Mouse (Mus musculus) midbrain, postnatal 0 days (tissue): ENCODE measurements around the gene Pbx1. TPM values are rescaled to one million over a fixed set of nuclear protein-coding genes. Genes with fewer than 3 reads are reported as not detected.

ENCODE experiments used
- ATAC-seq: fragments of 200-750 bp; cut with Nextera tagmentation; 2 replicates; pipeline ENCODE4 v1.8.0; 2017; ENCODE audit warnings: moderate number of reproducible peaks, mild to moderate bottlenecking, moderate TSS enrichment, moderate library complexity; ENCODE audit not compliant: low FRiP score
- DNase-seq: peaks from one replicate; pipeline ENCODE4 v3.0.0-alpha.2; 2015; ENCODE audit warnings: low spot score
- H3K27ac ChIP-seq: fragments of 300-500 bp; sonication (generic); 2 replicates; pipeline ENCODE4 v1.5.1; 2014; ENCODE audit warnings: low read depth, mild to moderate bottlenecking, low read length, mixed read lengths
- H3K27me3 ChIP-seq: fragments of 300-500 bp; sonication (generic); 2 replicates; pipeline ENCODE4 v1.6.1; 2014; ENCODE audit warnings: low read length, control low read depth, mixed read lengths; ENCODE audit not compliant: insufficient read depth
- H3K36me3 ChIP-seq: fragments of 300-500 bp; sonication (generic); 2 replicates; pipeline ENCODE4 v1.6.1; 2014; ENCODE audit warnings: low read length, control low read depth, mixed read lengths; ENCODE audit not compliant: insufficient read depth
- H3K4me1 ChIP-seq: fragments of 300-500 bp; sonication (generic); 2 replicates; pipeline ENCODE4 v1.6.1; 2014; ENCODE audit warnings: mild to moderate bottlenecking, control low read depth, antibody characterized with exemption, low read length, mixed read lengths; ENCODE audit not compliant: insufficient read depth
- H3K4me2 ChIP-seq: fragments of 300-500 bp; sonication (generic); 2 replicates; pipeline ENCODE4 v1.6.1; 2014; ENCODE audit warnings: low read depth, mild to moderate bottlenecking, low read length, mixed read lengths; ENCODE audit not compliant: poor library complexity, severe bottlenecking
- H3K4me3 ChIP-seq: fragments of 300-500 bp; sonication (generic); 2 replicates; pipeline ENCODE4 v1.5.1; 2014; ENCODE audit warnings: low read depth, mild to moderate bottlenecking, low read length, moderate library complexity
- H3K9ac ChIP-seq: fragments of 300-500 bp; sonication (generic); replicated peaks from 2 replicates; pipeline ENCODE4 v1.6.1; 2014; ENCODE audit warnings: mild to moderate bottlenecking, low read length, moderate library complexity, mixed read lengths; ENCODE audit not compliant: poor library complexity, severe bottlenecking
- H3K9me3 ChIP-seq: fragments of 300-500 bp; sonication (generic); 2 replicates; pipeline ENCODE4 v1.6.1; 2016; ENCODE audit warnings: low read length, control low read depth
- CTCF ChIP-seq: IDR thresholded peaks from 2 replicates; pipeline ENCODE4 v1.5.1; 2016; ENCODE audit warnings: antibody characterized with exemption, mild to moderate bottlenecking
- WGBS: fragments of 180-500 bp; shearing (Covaris S2); extraction: QIAGEN DNeasy Blood & Tissue Kit; methylation state at CpG from one replicate; pipeline ENCODE4 v1.1.7; 2014; 5-methylcytosine and 5-hydroxymethylcytosine counted together
- polyA plus RNA-seq: library from polyadenylated mRNA; unstranded; fragments of >200 nt; fragmentation: Nextera tagmentation; extraction: Ambion mirVana; gene quantifications from 2 replicates; pipeline ENCODE4 v1.2.1, GENCODE M21; 2015
- total RNA-seq: library from RNA; depleted of rRNA; stranded (reverse); fragments of >200 nt; gene quantifications from 2 replicates; pipeline ENCODE4 v1.2.3, GENCODE M21; 2014

Pbx1 gene
- total and polyA plus RNA-seq, 2 experiments from 2014 or later = 57.6 to 83.4 TPM

GRCm38 (mm10) chr1:168307275-168308182, 124.5 kb downstream of the Pbx1 start:
- H3K27me3 ChIP-seq = no peaks in the 10 kb centered on the region
- no peak overlapping the region for H3K9ac ChIP-seq
- DNase-seq (no peak), ATAC-seq (no peak)
- H3K36me3 ChIP-seq = no peaks in the 10 kb centered on the region
- no peaks in the 10 kb centered on the region for H3K9me3 ChIP-seq
- 64% methylated on average over 14 of the region's 14 CpGs for WGBS
- TF ChIP-seq CTCF = no peak
- no peak overlapping the region for H3K4me3 ChIP-seq
- H3K4me2 ChIP-seq = no peak overlapping the region
- H3K4me1 ChIP-seq = peaks cover 7% of the 10 kb centered on the region; the same call in 1 of the 2 replicates
- H3K27ac ChIP-seq = no peak overlapping the region

- Histone ChIP-seq H3K36me3 (no peaks in the 10 kb centered on the region), H3K9ac (0 out of 2 replicates have a peak overlapping the region, but pooled peaks have one; percentile 33), H3K9me3 (no peaks in the 10 kb centered on the region), H3K4me3 (no peak overlapping the region), H3K27me3 (no peaks in the 10 kb centered on the region), H3K27ac (peak overlapping the region; percentile 69), H3K4me2 (no peak overlapping the region), H3K4me1 (peaks cover 11% of the 10 kb centered on the region)
- DNase-seq = no peak
- TF ChIP-seq CTCF = no peak
- ATAC-seq = no peak
- WGBS = 53% methylated on average over 6 of the region's 6 CpGs
These were observed 131.6 kb downstream of the Pbx1 start for GRCm38 (mm10) chr1:168300505-168300904.

GRCm38 (mm10) chr1:168299928-168300365, 132.1 kb downstream of the Pbx1 start:
- H3K36me3 ChIP-seq = no peaks in the 10 kb centered on the region
- H3K4me3 ChIP-seq = no peak overlapping the region
- H3K9me3 ChIP-seq = no peaks in the 10 kb centered on the region
- no peaks in the 10 kb centered on the region for H3K27me3 ChIP-seq
- 0 out of 2 replicates have a peak overlapping the region, but pooled peaks have one; percentile 9 for H3K4me2 ChIP-seq
- ATAC-seq (peak; percentile 66), DNase-seq (no peak)
- H3K27ac ChIP-seq = peak overlapping the region; percentile 69
- 0 out of 2 replicates have a peak overlapping the region, but pooled peaks have one; percentile 29 for H3K9ac ChIP-seq
- TF ChIP-seq CTCF = no peak
- WGBS = 39% methylated on average over 12 of the region's 12 CpGs
- H3K4me1 ChIP-seq = peaks cover 11% of the 10 kb centered on the region

DNA sequence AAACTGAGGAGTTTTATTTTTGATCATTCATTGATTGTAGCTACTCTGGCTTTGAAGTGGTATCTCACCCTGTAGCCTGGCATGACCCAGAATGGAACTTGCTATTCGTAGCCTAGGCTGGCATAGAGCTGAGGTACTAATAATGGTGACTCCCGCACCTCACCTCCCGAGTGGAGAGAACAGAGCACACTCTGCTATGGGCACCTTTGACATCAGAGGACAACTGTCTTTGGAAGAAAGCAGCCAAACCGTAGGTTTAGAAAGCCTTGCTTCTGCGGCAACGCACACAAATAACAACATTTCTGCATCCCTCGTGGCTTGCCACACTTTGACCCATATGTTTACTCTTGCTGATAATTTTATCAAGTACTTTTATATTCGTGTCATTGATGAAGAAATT, 132.9 kb downstream of the Pbx1 start:
- TF ChIP-seq CTCF = no peak
- H3K36me3 ChIP-seq = no peaks in the 10 kb centered on the region
- no peak overlapping the region for H3K4me3 ChIP-seq
- no peak overlapping the region for H3K9ac ChIP-seq
- H3K9me3 ChIP-seq = no peaks in the 10 kb centered on the region
- 91% methylated on average over 8 of the region's 8 CpGs for WGBS
- 0 out of 2 replicates have a peak overlapping the region, but pooled peaks have one; percentile 69 for H3K27ac ChIP-seq
- H3K4me2 ChIP-seq = no peak overlapping the region
- H3K27me3 ChIP-seq = no peaks in the 10 kb centered on the region
- DNase-seq (no peak), ATAC-seq (no peak)
- H3K4me1 ChIP-seq = peaks cover 11% of the 10 kb centered on the region

- DNase-seq = no peak
- H3K4me3 ChIP-seq = no peak overlapping the region
- peaks cover 17% of the 10 kb centered on the region for H3K4me1 ChIP-seq
- no peaks in the 10 kb centered on the region for H3K9me3 ChIP-seq
- no peaks in the 10 kb centered on the region for H3K27me3 ChIP-seq
- H3K27ac ChIP-seq = no peak overlapping the region
- no peak overlapping the region for H3K4me2 ChIP-seq
- no peak for ATAC-seq
- H3K36me3 ChIP-seq = no peaks in the 10 kb centered on the region
- no peak overlapping the region for H3K9ac ChIP-seq
- WGBS = 55% methylated on average over 2 of the region's 2 CpGs
- no peak for TF ChIP-seq CTCF
These were observed 135.8 kb downstream of the Pbx1 start for GRCm38 (mm10) chr1:168296290-168296689.

GRCm38 (mm10) chr1:168295782-168296181, 136.3 kb downstream of the Pbx1 start:
- Histone ChIP-seq H3K4me3 (no peak overlapping the region), H3K4me1 (peaks cover 22% of the 10 kb centered on the region), H3K4me2 (no peak overlapping the region), H3K9me3 (no peaks in the 10 kb centered on the region), H3K36me3 (no peaks in the 10 kb centered on the region), H3K27me3 (no peaks in the 10 kb centered on the region), H3K9ac (no peak overlapping the region), H3K27ac (no peak overlapping the region)
- ATAC-seq (no peak), DNase-seq (no peak)
- 79% methylated on average over 4 of the region's 4 CpGs for WGBS
- no peak for TF ChIP-seq CTCF
